Mouse (Mus musculus) cortical plate, adult 2 months (tissue): Measurements from ENCODE around the gene Hist1h2ah.

Experiments
- CTCF ChIP-seq: fragments of 200-500 bp; IDR thresholded peaks from 2 replicates; pipeline ENCODE4 v1.5.1; 2011; ENCODE audit warnings: mild to moderate bottlenecking, control low read depth, low read length; ENCODE audit not compliant: insufficient read depth; ENCODE audit errors: extremely low read depth
- POLR2A ChIP-seq: fragments of 200-500 bp; IDR thresholded peaks from 2 replicates; pipeline ENCODE4 v1.6.1; 2011; ENCODE audit warnings: mild to moderate bottlenecking, low read length, control low read depth; ENCODE audit not compliant: insufficient read depth; ENCODE audit errors: extremely low read depth

GRCm38 (mm10) chr13:22001823-22002222 is 33.5 kb downstream of the Hist1h2ah start:
- TF ChIP-seq CTCF (no peak), POLR2A (no peak)
